Mouse (Mus musculus) small intestine, adult 2 months (tissue): ENCODE data around the gene Rabep1.

Experiments used
- CTCF ChIP-seq: fragments of 200-500 bp; IDR thresholded peaks from 2 replicates; pipeline ENCODE4 v1.5.1; 2012; ENCODE audit warnings: low read depth, mild to moderate bottlenecking, control low read depth, inconsistent platforms, low read length, moderate library complexity, mixed read lengths; ENCODE audit not compliant: insufficient replicate concordance, insufficient read length; ENCODE audit errors: extremely low read depth
- POLR2A ChIP-seq: fragments of 200-500 bp; IDR thresholded peaks from 2 replicates; pipeline ENCODE4 v1.6.1; 2012; ENCODE audit warnings: low read depth, mild to moderate bottlenecking, control low read depth, inconsistent platforms, low read length, moderate library complexity

DNA sequence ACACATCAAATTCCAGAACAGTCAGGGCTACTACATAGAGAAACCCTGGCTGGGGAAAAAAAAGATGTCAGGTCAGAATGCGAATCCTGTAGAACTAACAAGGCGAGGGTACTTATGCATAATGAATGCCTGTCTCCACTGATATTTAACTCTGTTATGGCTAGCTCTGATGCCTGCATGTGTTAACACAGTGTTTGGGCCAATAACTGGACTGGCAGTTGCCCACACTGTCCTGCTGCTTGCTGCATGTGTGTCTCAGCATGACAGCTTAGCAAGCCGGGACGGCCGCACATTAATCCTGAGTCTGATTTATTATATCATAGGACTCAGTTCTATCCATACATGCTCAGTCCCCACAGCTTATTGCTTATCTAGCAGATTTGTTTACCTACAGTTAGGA, 33.5 kb upstream of the Rabep1 start:
- TF ChIP-seq POLR2A, result no peak
- no peak for TF ChIP-seq CTCF
